Mouse (Mus musculus) layer of hippocampus, adult 9-10 months (tissue): ENCODE measurements at regions not wholly inside any gene's neighbourhood (a gene's known extent, or its start where the extent isn't known, plus 50 kb on each side); places are given as distances from the start of the nearest gene placed in this dataset.
A peak's percentile ranks its signal among the peaks of the same experiment; 100 is the strongest.

Experiments
- DNase-seq: peaks from one replicate; pipeline ENCODE4 v3.0.0; 2022; ENCODE audit warnings: low spot score

GRCm38 (mm10) chr4:12534151-12534550, 362.3 kb upstream of the Fam92a start:
- no peak for DNase-seq

GRCm38 (mm10) chr4:12532961-12533360, 361.1 kb upstream of the Fam92a start:
- DNase-seq: no peak

DNA sequence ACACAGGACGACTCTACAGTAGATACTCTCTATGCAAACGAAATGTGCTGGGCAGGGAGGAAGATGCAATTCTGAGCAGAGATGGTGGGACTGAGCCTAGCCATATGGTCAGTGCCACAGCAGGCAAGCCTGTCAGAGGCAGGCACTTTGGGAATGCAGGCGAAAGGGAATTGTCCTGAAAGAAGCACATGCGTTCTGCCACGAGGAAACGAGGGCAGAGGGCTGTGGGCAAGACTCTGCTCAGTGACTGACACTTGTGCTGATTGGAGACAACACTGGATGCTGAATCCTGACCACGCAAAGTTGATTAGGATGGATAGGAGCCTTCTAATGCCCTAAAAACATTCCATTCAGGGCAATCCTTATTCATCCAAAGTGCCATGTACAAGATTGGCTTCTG, 350.5 kb upstream of the Fam92a start:
- no peak for DNase-seq

- DNase-seq: no peak
Measured at GRCm38 (mm10) chr4:12521246-12521645, 349.4 kb upstream of the Fam92a start.

GRCm38 (mm10) chr4:12516497-12516896, 344.7 kb upstream of the Fam92a start:
- no peak for DNase-seq

GRCm38 (mm10) chr4:12511656-12512385, 340.0 kb upstream of the Fam92a start:
- DNase-seq: peak; percentile 85

DNA sequence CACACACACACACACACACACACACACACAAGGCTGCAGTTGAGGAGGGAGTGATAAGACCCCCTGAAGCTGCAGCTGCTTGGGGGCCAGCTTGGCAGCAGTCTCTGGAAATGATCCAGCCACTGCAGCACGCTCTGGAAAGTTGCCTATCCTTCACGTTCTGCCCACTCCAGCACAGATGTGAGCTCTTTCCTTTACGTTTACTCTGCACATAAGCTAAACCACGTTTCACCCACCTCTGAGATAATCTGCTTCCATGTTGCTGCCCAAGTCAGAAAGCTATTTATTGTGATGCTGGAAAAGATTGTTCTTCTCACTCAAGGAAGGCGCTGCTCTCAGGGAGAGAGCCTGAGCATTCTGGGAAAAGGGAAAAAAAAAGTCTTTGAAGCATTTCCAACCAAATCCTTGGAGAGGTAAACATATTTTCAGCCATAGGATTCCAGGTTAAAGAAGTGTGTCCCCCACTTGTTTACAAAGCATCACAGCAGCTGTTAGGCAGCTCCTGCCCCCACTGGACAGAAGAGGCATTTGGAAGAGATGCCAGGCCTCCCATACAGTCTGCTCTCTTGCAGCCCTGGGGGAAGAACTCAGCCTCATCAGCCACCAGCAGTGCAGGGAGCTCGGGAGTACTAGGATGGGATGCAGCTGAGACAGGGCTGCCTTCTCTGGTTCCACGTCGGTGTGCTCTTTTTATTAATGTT, 335.2 kb upstream of the Fam92a start:
- DNase-seq: no peak

DNA sequence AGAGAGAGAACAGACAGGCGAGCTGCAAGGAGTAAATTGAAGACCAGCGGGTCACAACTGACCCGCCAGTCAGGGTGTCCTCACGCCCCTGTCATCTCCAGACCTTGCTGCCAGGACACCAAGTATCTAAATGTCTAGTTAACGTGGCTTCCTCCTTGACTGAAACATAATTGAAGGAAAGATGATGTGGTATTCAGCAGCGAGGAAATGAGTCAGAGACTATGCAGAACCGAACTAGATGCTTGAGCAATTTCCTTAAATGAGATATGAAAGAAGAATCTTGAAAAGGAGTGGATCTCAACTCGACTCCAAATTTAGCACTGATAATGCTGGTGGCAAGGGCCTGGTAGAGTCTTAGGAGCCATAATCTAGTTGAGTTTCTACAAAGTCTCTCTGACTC, 329.3 kb upstream of the Fam92a start:
- DNase-seq: no peak

- no peak for DNase-seq
Measured at GRCm38 (mm10) chr4:12498426-12498825, 326.6 kb upstream of the Fam92a start.

- no peak for DNase-seq
Measured at GRCm38 (mm10) chr4:12492468-12492867, 320.7 kb upstream of the Fam92a start.

DNA sequence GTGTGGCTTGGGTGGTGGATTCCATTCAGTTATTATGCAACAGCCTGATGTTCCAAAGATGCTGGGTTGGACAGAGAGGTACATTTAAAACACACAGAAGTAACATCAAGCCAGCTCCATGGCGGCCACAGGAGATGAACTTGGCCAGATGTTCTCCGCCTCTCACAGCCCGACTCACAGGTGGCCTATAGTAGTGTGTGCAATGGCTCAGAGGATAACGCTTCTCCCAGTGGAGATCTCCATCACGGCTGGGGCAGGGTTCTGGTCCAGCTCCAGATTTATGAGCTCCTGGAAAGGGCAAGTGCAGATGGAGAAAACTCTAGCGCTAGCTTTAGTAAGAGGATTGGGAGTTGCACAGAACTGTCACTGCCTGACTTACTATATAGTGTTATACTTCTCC, 319.5 kb upstream of the Fam92a start:
- DNase-seq: no peak

- DNase-seq: no peak
Measured at GRCm38 (mm10) chr4:12490066-12490465, 318.3 kb upstream of the Fam92a start.

- DNase-seq: no peak
Measured at GRCm38 (mm10) chr4:12489358-12489757, 317.5 kb upstream of the Fam92a start.

GRCm38 (mm10) chr4:12481481-12481880, 309.7 kb upstream of the Fam92a start:
- DNase-seq: no peak

GRCm38 (mm10) chr4:12476717-12477116, 304.9 kb upstream of the Fam92a start:
- no peak for DNase-seq

DNA sequence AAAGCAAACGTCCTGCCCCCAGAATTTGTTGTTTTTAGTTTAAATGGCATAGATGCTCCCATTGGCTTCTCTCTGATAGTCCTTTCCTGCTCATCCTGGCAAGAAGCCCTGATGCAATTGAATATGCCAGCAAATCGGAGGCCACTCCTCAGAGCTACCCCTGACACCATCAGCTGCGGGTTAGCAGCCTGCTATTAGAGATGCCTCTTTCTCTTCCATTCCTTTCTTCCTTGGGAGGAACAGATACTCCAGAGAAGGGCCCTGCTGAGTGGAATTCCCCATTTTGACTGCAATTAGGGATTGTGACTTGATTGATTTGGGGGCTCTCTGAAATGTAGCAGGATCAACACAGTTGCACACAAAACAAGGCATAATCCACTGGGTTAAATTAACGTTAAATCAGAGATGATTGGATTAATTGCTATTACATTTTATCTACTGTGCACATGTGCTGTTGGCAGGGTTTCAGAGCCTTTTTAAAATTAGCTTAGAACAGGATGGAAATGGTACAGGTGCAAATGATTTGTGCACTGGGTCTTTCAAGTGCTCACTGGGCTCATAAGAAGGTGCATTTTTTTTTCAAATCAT, 303.3 kb upstream of the Fam92a start:
- DNase-seq: no peak

DNA sequence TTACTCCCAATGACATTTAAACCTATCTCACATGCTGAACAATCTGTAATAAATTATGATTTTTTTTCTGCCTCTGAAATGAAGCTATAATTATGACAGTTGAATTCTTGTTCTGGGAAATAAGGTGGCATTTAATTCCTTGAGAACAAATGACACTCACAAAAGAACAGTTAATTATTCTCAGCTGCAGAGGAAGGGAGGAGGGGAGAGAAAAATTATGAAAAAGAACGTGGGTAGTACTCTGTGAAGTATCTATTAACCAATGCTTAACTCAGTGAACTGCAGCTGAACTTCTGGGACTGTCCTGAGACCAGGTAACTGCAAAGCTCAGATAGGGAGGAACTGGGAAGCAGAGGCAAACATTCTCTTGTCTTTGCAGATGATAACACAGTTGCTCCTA, 302.6 kb upstream of the Fam92a start:
- DNase-seq: no peak

- DNase-seq: no peak
Measured at GRCm38 (mm10) chr4:12461701-12462100, 289.9 kb upstream of the Fam92a start.

DNA sequence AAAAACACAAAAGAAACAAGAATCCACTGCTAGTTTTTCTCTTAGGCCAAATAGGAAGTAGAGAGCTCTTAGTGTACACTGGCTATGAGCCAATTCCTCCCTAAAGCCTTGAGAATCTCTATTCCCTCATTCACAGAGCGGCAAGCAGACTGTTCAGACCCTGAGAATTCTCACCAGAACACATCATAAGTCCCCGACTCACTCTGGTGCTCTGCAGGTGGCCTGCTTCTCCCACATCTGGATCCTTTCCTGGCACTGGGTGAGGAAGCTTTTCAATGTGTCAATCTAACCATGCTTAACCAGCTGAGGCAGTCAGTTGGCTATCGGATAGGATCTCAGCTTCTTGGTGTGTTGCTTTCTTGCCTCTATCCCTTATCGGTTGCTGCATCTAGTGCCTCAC, 289.4 kb upstream of the Fam92a start:
- DNase-seq: no peak

DNA sequence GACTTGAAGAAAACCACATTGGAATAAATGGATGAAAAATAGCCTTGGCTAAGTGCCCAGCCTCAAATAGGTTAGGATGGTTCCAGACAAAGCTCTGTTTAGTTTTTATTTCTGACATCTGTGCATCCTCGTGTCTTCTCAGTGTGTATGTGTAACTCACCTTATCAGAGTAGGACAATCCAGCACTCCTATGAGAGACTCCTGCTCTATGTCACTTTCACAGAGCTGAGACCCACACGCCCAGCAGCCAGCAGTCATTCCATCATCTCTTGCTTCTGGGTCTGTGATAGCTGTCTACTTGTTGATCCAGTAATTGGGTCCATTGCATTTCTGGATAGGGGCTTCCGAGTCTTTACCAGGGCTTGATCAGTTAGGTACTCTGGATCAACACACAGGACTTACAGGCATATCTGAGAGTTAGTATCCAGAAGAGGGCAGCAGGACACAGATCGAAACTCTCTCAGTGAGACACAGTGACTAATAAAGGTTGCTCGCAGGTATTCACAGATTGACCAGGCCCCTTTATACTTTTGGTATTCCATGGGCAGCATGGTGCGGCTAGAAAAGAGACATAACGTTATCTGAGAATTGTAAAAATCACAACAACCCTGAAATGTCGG, 286.3 kb upstream of the Fam92a start:
- DNase-seq: no peak

GRCm38 (mm10) chr4:12452086-12452485, 280.3 kb upstream of the Fam92a start:
- no peak for DNase-seq

DNA sequence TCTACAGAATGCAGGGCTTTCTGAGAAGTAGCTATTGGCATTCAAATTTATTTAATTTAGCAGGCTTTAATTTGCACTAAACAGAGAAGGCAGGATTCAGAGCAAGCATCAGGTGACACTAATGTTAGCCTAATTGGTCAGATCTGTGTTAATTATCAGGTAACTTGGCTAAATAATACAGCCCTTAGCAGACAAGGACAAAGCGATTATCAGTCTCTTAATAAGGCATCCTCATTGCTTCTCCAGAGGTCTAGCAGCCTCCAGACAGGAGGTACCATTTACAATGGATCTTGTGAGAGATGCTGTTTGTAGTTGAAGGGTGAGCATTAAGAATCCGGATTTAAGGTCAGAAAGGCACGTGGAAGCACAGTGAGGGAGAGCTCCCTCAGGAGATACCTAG, 253.7 kb upstream of the Fam92a start:
- no peak for DNase-seq
